Mouse (Mus musculus): ENCODE data around the gene Spam1.

Spam1 gene

GRCm38 (mm10) chr6:24790888-24791287 lies at the start of gene Spam1:
Spam1 (plus strand) TSS chr6:24791188.
- DNase-seq, result no peak

- no peak for DNase-seq
Observed at GRCm38 (mm10) chr6:24748029-24748428, 43.0 kb upstream of the Spam1 start, which contains the start of gene Hyal4. Hyal4 (plus strand) TSS chr6:24748329.

DNA sequence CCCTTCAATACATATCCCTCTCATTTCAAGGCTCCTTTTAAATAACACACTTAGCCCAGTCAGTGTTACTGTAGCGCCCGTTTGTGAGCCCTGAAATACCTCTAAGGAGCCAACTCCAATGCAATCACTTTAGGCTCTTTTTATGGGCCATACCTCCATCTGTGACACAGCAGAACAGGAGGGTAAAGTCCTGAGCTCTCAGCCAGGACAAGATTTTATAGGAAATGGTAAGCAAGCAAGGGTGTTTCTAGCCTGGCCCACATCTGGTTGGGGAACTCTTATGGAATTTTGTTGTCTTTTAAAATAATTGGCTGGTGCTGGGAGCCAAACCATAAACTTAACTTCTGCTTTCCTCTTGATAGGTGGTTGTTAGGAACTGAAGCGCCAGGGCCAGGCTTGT lies 31.7 kb upstream of the Spam1 start:
- DNase-seq, result no peak

DNA sequence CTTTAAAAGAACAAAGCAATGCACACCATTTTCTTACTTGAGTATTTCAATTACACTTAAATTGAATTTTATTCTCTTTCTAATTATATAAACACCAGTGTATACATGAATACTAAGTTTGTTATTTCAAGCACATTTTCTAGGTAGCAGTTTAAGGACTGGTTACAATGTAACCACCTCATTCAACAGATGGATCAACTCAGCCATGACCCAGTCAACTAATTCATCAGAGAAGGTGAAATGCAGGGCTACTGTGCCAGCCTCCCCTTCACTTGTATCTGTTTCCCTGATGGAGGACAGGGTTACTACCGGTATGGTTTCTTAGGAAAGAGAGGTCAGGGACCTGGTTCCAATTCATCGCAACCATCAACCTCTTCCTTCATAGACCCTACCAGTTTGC lies 24.7 kb upstream of the Spam1 start:
- no peak for DNase-seq

- DNase-seq, result no peak
Observed at GRCm38 (mm10) chr6:24779182-24779581, 11.8 kb upstream of the Spam1 start.

DNA sequence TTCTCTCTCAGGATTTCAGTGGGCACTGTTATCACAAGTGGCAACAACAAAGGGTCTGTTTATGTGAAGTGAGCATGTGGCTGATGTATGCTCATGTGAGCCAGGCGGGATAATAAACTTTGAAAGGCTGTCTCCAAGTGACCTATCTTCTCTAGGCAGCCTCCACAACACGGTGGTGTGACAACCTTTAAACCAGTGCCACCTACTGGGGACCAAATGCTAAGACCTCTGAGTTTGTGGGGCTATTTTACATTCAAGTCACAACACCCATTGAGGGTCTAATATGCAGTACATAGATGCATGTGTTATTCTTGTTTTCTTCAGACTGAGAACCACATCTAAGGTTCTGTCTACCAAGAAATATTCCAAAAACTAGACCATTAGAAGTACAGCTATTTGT lies 31.1 kb downstream of the Spam1 start:
- no peak for DNase-seq

All from lung, postnatal 10 days (tissue).